Mouse (Mus musculus) cerebellum, postnatal 25 days (tissue): ENCODE data around the gene Rhbdf1.
"Not testable (repeated sequence)": the region's sequence is repeated elsewhere in the genome, so short reads cannot be mapped to it uniquely, and the experiment has no call there.

Experiments used
- DNase-seq, 2 experiments: peaks; one replicate each; pipeline ENCODE4 v3.0.0; 2021; ENCODE audit warnings: mixed read lengths in 2 of 2

Rhbdf1 gene

GRCm38 (mm10) chr11:32220607-32221224 lies 1.4 kb downstream of the Rhbdf1 start:
- no peak for DNase-seq

- no peak for DNase-seq
These were observed 2.8 kb downstream of the Rhbdf1 start for GRCm38 (mm10) chr11:32219287-32219686.

- no peak for DNase-seq
These were observed 3.5 kb downstream of the Rhbdf1 start for GRCm38 (mm10) chr11:32218501-32219050.

GRCm38 (mm10) chr11:32216851-32217250 lies 5.2 kb downstream of the Rhbdf1 start:
- DNase-seq = peak; percentile 77 to 89

GRCm38 (mm10) chr11:32215372-32216162 lies 6.5 kb downstream of the Rhbdf1 start:
- DNase-seq = no peak

- DNase-seq = no peak
These were observed 11.5 kb downstream of the Rhbdf1 start for GRCm38 (mm10) chr11:32210623-32211022.

- peak; percentile 93 to 96 for DNase-seq
These were observed 16.8 kb downstream of the Rhbdf1 start, which contains the start of gene Snrnp25 for GRCm38 (mm10) chr11:32205058-32205873. Gene Snrnp25 (plus strand): TSS chr11:32205415.

GRCm38 (mm10) chr11:32201922-32202685 lies 20.0 kb downstream of the Rhbdf1 start:
- DNase-seq = no peak

GRCm38 (mm10) chr11:32200992-32201391 lies 21.1 kb downstream of the Rhbdf1 start:
- not testable (repeated sequence) for DNase-seq

- no peak for DNase-seq
These were observed 22.0 kb downstream of the Rhbdf1 start, which contains the start of gene Il9r for GRCm38 (mm10) chr11:32200075-32200601. Gene Il9r (minus strand): TSS chr11:32200279.

- DNase-seq = peak in 1 of 2 experiments; percentile 2
These were observed 22.9 kb downstream of the Rhbdf1 start for GRCm38 (mm10) chr11:32199230-32199629.

GRCm38 (mm10) chr11:32198256-32198955 lies 23.7 kb downstream of the Rhbdf1 start:
- DNase-seq = peak in 1 of 2 experiments; percentile 1

- DNase-seq = no peak
These were observed 24.3 kb downstream of the Rhbdf1 start for GRCm38 (mm10) chr11:32197766-32198165.

- DNase-seq = no peak
These were observed 25.4 kb downstream of the Rhbdf1 start for GRCm38 (mm10) chr11:32196727-32197126.

GRCm38 (mm10) chr11:32195867-32196540 lies 26.1 kb downstream of the Rhbdf1 start:
- no peak for DNase-seq

- peak in 1 of 2 experiments; percentile 2 for DNase-seq
These were observed 27.5 kb downstream of the Rhbdf1 start for GRCm38 (mm10) chr11:32194626-32195025.

- DNase-seq = peak in 1 of 2 experiments; percentile 2
These were observed 28.0 kb downstream of the Rhbdf1 start for GRCm38 (mm10) chr11:32194086-32194485.

GRCm38 (mm10) chr11:32193156-32193555 lies 28.9 kb downstream of the Rhbdf1 start:
- DNase-seq = peak in 1 of 2 experiments; percentile 3

GRCm38 (mm10) chr11:32190603-32191110 lies 31.4 kb downstream of the Rhbdf1 start:
- DNase-seq = peak; percentile 44 to 45

- DNase-seq = no peak
These were observed 32.0 kb downstream of the Rhbdf1 start for GRCm38 (mm10) chr11:32190119-32190518.
